Mouse (Mus musculus) hindlimb bud, embryonic 11.5 days (tissue): ENCODE measurements around the gene Ets2.
"Not testable (repeated sequence)": the region's sequence is repeated elsewhere in the genome, so short reads cannot be mapped to it uniquely, and the experiment has no call there.

ENCODE experiments used
- DNase-seq: peaks from one replicate; pipeline ENCODE4 v3.0.0-alpha.2; 2012; ENCODE audit warnings: low read depth, low spot score; ENCODE audit errors: extremely low spot score

Gene Ets2

GRCm38 (mm10) chr16:95763201-95763600 lies 61.3 kb downstream of the Ets2 start:
- DNase-seq, result no peak

- not testable (repeated sequence) for DNase-seq
These were observed 62.2 kb downstream of the Ets2 start for GRCm38 (mm10) chr16:95764041-95764440.

- DNase-seq, result no peak
These were observed 64.3 kb downstream of the Ets2 start for GRCm38 (mm10) chr16:95766181-95766580.

- no peak for DNase-seq
These were observed 65.4 kb downstream of the Ets2 start for GRCm38 (mm10) chr16:95767246-95767645.

GRCm38 (mm10) chr16:95769066-95769995 lies 67.5 kb downstream of the Ets2 start:
- DNase-seq, result no peak

- DNase-seq, result no peak
These were observed 68.1 kb downstream of the Ets2 start for GRCm38 (mm10) chr16:95769996-95770334.

GRCm38 (mm10) chr16:95770402-95770801 lies 68.5 kb downstream of the Ets2 start:
- DNase-seq, result no peak
